Mouse (Mus musculus): ENCODE measurements around the gene Cacna1g. TPM values are rescaled to one million over a fixed set of nuclear protein-coding genes. Genes with fewer than 3 reads are reported as not detected.

Gene Cacna1g
- polyA plus RNA-seq, 1 experiment from 2014 or later = 15.1 TPM

DNA sequence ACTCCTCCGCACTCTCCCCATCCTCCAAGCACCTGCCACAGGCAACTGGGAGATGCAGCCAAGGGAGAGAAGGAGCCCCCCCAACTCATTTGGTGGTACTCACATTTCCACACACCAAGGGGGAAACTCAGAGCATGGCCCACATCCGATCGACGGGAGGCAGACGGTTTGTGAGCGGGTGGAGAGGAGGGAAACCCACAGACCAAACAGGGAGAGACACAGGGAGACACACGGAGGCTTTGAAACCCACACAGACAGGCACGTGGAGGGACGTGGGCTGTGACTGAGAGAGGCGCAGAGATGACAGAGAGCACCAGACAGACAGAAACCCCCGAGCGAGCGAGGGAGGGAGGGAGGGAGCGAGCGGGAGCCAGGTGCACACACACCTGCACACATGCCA, 49.6 kb downstream of the Cacna1g start:
- H3K27me3 ChIP-seq (replicated peaks; ENCODE audit: control insufficient read depth, insufficient read depth, low read length) = 0 out of 2 replicates have a peak, but pooled peaks cover 2% of the 10 kb centered on the region
- 51% methylated on average over 15 of the region's 15 CpGs for WGBS
- H3K9ac ChIP-seq (ENCODE audit: low read depth, low read length) = no peak overlapping the region
- H3K27ac ChIP-seq (ENCODE audit: low read depth, low read length) = peak overlapping the region; percentile 34; the same call in 1 of the 2 replicates
- no peaks in the 10 kb centered on the region for H3K9me3 ChIP-seq (ENCODE audit: control insufficient read depth, low read length)
- peaks cover 36% of the 10 kb centered on the region for H3K4me1 ChIP-seq (ENCODE audit: control insufficient read depth, insufficient read depth, low read depth, low read length)
- H3K36me3 ChIP-seq (ENCODE audit: control insufficient read depth, insufficient read depth, low read length) = peaks cover 2% of the 10 kb centered on the region; the same call in 1 of the 2 replicates
- no peak overlapping the region for H3K4me2 ChIP-seq (ENCODE audit: low read length)
- no peak for ATAC-seq
- H3K4me3 ChIP-seq (ENCODE audit: low read length) = no peak overlapping the region

DNA sequence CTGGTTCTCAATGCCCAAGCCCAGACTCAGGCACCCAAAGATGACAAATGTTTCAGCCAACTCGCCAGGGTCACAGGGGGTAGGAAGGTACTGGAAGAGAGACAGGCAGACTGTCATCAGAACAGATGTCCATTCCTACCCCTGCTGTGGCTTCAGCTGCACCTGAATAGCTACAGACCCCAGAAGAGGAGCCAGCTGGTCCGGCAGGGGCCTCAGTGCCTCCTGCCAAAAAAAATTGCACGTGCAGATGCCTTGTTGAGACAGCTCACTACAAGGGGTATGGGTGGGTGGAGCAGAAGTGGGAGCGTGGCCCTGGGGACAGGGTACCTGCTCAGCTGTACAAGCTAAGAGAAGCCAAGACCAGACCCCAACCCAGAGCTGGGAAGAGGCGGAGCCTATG, 50.1 kb downstream of the Cacna1g start:
- WGBS = 49% methylated on average over 5 of the region's 5 CpGs
- 0 out of 2 replicates have a peak, but pooled peaks have one; percentile 28 for ATAC-seq
- no peaks in the 10 kb centered on the region for H3K9me3 ChIP-seq (ENCODE audit: control insufficient read depth, low read length)

DNA sequence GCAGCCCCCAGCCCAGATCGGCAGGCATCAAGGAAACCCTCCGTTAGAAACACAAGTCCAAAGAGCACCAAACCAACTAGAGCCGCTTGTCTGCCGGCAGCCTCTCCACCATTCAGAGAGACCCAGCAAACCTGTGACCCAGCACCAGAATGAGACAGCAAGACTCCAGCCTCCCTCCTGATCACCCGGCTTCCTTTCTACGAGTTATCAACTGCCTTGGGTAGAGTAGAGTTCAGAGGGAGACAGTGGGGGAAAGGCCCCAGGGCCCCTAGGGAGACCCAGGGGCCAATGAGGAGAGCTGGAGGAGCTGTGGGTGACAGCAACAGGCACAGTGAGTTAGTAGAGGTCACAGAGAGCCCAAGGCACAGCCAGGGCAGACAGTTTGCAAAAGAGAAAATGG, 53.0 kb downstream of the Cacna1g start:
- peaks cover 8% of the 10 kb centered on the region for H3K36me3 ChIP-seq (ENCODE audit: control insufficient read depth, insufficient read depth, low read length)

More for the DNA sequence above, 50.1 kb downstream of the Cacna1g start:
- H3K27me3 ChIP-seq (replicated peaks; ENCODE audit: control insufficient read depth, insufficient read depth, low read length) = 0 out of 2 replicates have a peak, but pooled peaks cover 2% of the 10 kb centered on the region
- H3K27ac ChIP-seq (ENCODE audit: low read depth, low read length) = peak overlapping the region; percentile 34; the same call in 1 of the 2 replicates
- H3K4me1 ChIP-seq (ENCODE audit: control insufficient read depth, insufficient read depth, low read depth, low read length) = peaks cover 32% of the 10 kb centered on the region
- H3K4me2 ChIP-seq (ENCODE audit: low read length) = no peak overlapping the region
- no peak overlapping the region for H3K4me3 ChIP-seq (ENCODE audit: low read length)
- H3K9ac ChIP-seq (ENCODE audit: low read depth, low read length) = no peak overlapping the region
- H3K36me3 ChIP-seq (ENCODE audit: control insufficient read depth, insufficient read depth, low read length) = peaks cover 2% of the 10 kb centered on the region; the same call in 1 of the 2 replicates

DNA sequence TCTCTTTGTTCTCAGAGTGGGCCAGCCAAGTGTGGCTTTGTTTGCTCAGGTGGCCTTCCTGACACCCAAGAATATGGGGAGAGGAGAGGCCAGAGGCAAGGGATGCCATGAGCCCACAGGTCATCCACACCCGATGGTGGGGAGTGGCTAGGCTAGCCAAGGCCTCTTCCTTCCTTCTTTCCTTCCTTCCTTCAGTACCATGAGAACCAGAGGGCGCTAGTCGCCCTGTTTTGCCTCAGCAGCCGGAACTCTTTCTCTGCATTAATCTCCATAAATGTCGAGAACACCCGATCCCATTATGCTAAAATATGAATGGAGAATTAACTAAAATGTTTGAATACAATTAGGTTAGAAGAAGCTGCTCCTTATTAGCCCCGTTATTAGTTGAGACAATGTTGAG, 53.7 kb downstream of the Cacna1g start:
- Histone ChIP-seq H3K27ac (ENCODE audit: low read depth, low read length) (no peak overlapping the region), H3K4me1 (ENCODE audit: control insufficient read depth, insufficient read depth, low read depth, low read length) (peaks cover 18% of the 10 kb centered on the region)

More for the DNA sequence above, 53.0 kb downstream of the Cacna1g start:
- WGBS = 73% methylated on average over 6 of the region's 6 CpGs
- no peak overlapping the region for H3K27ac ChIP-seq (ENCODE audit: low read depth, low read length)
- 0 out of 2 replicates have a peak, but pooled peaks cover 2% of the 10 kb centered on the region for H3K27me3 ChIP-seq (replicated peaks; ENCODE audit: control insufficient read depth, insufficient read depth, low read length)
- no peaks in the 10 kb centered on the region for H3K9me3 ChIP-seq (ENCODE audit: control insufficient read depth, low read length)
- H3K4me1 ChIP-seq (ENCODE audit: control insufficient read depth, insufficient read depth, low read depth, low read length) = peaks cover 18% of the 10 kb centered on the region
- no peak overlapping the region for H3K4me2 ChIP-seq (ENCODE audit: low read length)
- H3K9ac ChIP-seq (ENCODE audit: low read depth, low read length) = no peak overlapping the region; the same call in 1 of the 2 replicates
- H3K4me3 ChIP-seq (ENCODE audit: low read length) = no peak overlapping the region
- no peak for ATAC-seq

DNA sequence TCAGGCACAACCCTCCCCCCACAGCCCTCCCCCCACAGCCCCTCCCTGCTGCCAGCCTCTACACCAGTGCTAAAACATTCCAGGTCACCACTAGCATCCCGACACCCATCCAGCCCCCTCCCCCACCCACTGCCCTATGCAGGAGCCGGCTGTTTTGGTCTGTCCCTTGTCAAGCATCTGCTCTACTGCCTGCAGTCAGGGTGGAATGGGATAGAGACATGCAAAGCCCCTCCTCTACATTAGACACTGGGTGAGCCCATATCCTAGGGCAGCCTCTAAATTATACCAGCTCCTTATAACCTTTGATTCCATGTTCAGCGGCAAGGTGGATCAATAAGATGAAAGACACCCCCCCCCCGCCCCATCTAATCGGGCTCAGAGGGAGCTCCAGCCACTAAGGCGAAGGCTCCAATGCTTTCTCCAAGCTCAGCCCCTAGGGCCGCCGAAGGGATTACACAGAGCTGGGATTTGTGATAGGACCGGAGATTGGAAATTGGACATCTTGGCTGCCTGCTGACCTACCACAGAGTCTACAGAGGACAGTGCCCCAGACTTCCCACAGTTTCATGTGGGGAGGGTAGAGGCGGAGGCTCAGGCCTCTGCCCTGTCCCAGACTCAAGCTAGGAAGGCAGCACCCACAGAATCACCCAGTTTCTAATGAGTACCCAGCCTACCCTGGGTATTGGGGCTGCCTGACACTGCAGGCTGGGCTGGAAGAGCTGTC, 54.8 kb downstream of the Cacna1g start:
- Histone ChIP-seq H3K27me3 (replicated peaks; ENCODE audit: control insufficient read depth, insufficient read depth, low read length) (0 out of 2 replicates have a peak, but pooled peaks cover 2% of the 10 kb centered on the region), H3K9ac (ENCODE audit: low read depth, low read length) (no peak overlapping the region), H3K4me3 (ENCODE audit: low read length) (no peak overlapping the region), H3K9me3 (ENCODE audit: control insufficient read depth, low read length) (no peaks in the 10 kb centered on the region), H3K4me2 (ENCODE audit: low read length) (no peak overlapping the region), H3K27ac (ENCODE audit: low read depth, low read length) (no peak overlapping the region), H3K36me3 (ENCODE audit: control insufficient read depth, insufficient read depth, low read length) (peaks cover 14% of the 10 kb centered on the region), H3K4me1 (ENCODE audit: control insufficient read depth, insufficient read depth, low read depth, low read length) (peaks cover 21% of the 10 kb centered on the region)
- WGBS = 63% methylated on average over 10 of the region's 10 CpGs
- no peak for ATAC-seq

More for the DNA sequence above, 53.7 kb downstream of the Cacna1g start:
- Histone ChIP-seq H3K4me3 (ENCODE audit: low read length) (no peak overlapping the region), H3K27me3 (replicated peaks; ENCODE audit: control insufficient read depth, insufficient read depth, low read length) (0 out of 2 replicates have a peak, but pooled peaks cover 2% of the 10 kb centered on the region), H3K36me3 (ENCODE audit: control insufficient read depth, insufficient read depth, low read length) (peaks cover 14% of the 10 kb centered on the region), H3K9me3 (ENCODE audit: control insufficient read depth, low read length) (no peaks in the 10 kb centered on the region), H3K9ac (ENCODE audit: low read depth, low read length) (no peak overlapping the region), H3K4me2 (ENCODE audit: low read length) (no peak overlapping the region)
- ATAC-seq = no peak
- WGBS = 29% methylated on average over 7 of the region's 7 CpGs

DNA sequence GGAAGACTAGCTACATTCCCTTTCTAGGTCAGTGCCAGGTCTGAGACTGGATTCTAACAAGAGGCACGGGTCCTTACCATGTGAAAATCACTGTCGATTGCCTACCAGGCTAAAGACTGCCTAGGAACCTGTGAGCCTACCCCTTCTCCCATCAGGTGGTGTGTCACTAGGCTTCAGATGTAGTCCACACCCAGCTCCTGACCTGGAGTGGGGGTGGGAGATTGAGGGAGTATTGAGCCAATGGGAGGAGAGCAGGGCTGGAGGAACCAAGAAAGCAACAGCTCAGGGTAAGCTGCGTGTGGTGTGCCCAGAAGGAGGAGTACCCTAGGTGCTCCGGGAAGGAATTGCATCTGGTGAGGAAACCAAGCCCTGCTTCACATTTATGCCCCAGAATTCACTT, 60.0 kb downstream of the Cacna1g start:
- WGBS = 32% methylated on average over 4 of the region's 4 CpGs
- ATAC-seq = 0 out of 2 replicates have a peak, but pooled peaks have one; percentile 12
- Histone ChIP-seq H3K27me3 (replicated peaks; ENCODE audit: control insufficient read depth, insufficient read depth, low read length) (no peaks in the 10 kb centered on the region), H3K27ac (ENCODE audit: low read depth, low read length) (peak overlapping the region; percentile 58; the same call in 1 of the 2 replicates), H3K4me3 (ENCODE audit: low read length) (no peak overlapping the region), H3K4me2 (ENCODE audit: low read length) (no peak overlapping the region), H3K4me1 (ENCODE audit: control insufficient read depth, insufficient read depth, low read depth, low read length) (peaks cover 21% of the 10 kb centered on the region), H3K9me3 (ENCODE audit: control insufficient read depth, low read length) (no peaks in the 10 kb centered on the region), H3K9ac (ENCODE audit: low read depth, low read length) (no peak overlapping the region), H3K36me3 (ENCODE audit: control insufficient read depth, insufficient read depth, low read length) (peaks cover 12% of the 10 kb centered on the region)

DNA sequence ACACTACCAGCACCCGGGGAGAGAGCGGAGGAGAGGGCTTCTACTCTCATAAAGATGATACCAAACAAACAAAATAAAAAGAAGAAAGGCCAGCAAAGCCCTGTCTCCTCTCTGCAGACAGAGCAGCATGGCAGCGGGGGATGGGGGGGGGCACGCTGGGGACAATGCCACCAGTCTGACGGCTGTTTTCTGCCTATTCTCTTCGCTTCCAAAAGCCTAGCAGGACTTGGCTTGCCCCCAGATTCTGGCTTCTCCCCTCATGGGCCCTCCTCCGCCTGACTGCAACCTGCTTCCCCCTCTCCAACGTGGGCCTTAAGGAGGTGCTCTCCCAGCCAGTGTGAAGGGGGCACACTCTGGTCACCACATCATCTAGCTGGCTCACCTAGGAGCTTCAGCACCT, 60.5 kb downstream of the Cacna1g start:
- Histone ChIP-seq H3K4me2 (ENCODE audit: low read length) (peak overlapping the region; percentile 37), H3K4me3 (ENCODE audit: low read length) (no peak overlapping the region), H3K27ac (ENCODE audit: low read depth, low read length) (peak overlapping the region; percentile 58; the same call in 1 of the 2 replicates), H3K36me3 (ENCODE audit: control insufficient read depth, insufficient read depth, low read length) (peaks cover 12% of the 10 kb centered on the region), H3K27me3 (replicated peaks; ENCODE audit: control insufficient read depth, insufficient read depth, low read length) (no peaks in the 10 kb centered on the region), H3K4me1 (ENCODE audit: control insufficient read depth, insufficient read depth, low read depth, low read length) (peaks cover 21% of the 10 kb centered on the region), H3K9ac (ENCODE audit: low read depth, low read length) (peak overlapping the region; percentile 28), H3K9me3 (ENCODE audit: control insufficient read depth, low read length) (no peaks in the 10 kb centered on the region)
- peak; percentile 38; the same call in 1 of the 2 replicates for ATAC-seq
- 13% methylated on average over 8 of the region's 8 CpGs for WGBS

DNA sequence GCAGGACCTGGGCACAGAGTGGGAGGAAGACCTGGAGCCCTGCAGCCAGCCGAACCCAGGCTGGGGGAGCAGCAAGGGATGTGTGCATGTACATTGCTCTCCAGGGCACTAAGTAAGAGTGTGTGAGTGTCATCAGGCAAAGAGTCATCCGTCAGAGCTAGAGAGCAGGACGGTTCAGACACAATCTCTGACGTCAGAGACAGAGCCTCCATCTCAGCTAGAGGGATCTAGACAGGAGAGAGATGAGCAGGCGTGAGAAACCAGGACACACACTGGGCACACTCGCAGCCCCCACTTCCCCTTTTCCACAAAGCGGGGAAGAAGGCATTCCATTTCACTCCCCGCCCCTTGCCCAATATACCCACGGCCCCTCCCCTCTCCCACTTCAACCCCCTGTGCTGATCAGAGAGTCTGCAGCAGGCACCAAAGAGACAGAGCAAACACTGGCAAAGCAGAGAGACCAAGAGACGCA, 61.0 kb downstream of the Cacna1g start:
- 10% methylated on average over 10 of the region's 10 CpGs for WGBS
- H3K9ac ChIP-seq (ENCODE audit: low read depth, low read length) = peak overlapping the region; percentile 19; the same call in 1 of the 2 replicates
- ATAC-seq = peak; percentile 41; the same call in 1 of the 2 replicates
- H3K36me3 ChIP-seq (ENCODE audit: control insufficient read depth, insufficient read depth, low read length) = peaks cover 12% of the 10 kb centered on the region
- H3K27ac ChIP-seq (ENCODE audit: low read depth, low read length) = peak overlapping the region; percentile 58; the same call in 1 of the 2 replicates
- no peaks in the 10 kb centered on the region for H3K9me3 ChIP-seq (ENCODE audit: control insufficient read depth, low read length)
- peak overlapping the region; percentile 37 for H3K4me2 ChIP-seq (ENCODE audit: low read length)
- H3K4me1 ChIP-seq (ENCODE audit: control insufficient read depth, insufficient read depth, low read depth, low read length) = peaks cover 21% of the 10 kb centered on the region
- H3K27me3 ChIP-seq (replicated peaks; ENCODE audit: control insufficient read depth, insufficient read depth, low read length) = no peaks in the 10 kb centered on the region
- no peak overlapping the region for H3K4me3 ChIP-seq (ENCODE audit: low read length)

DNA sequence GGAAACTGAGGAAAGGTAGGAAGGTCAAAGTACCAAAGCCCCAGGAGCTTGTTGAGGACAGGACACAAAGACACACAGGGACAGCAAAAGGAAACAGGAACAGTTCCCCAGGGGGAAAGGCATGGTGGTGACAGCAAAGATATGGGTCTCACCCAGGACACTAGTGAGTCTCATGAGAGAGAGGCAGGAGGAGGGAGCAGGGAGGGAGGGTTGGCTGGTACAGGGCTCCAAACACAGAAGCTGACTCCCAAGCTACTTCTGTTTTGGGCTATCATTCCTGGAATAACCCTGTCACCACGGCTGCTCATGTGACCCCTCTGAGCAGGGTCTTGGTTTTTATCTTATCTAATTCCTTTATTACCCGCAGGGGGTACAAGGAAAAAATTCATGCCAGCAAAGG, 61.4 kb downstream of the Cacna1g start:
- Histone ChIP-seq H3K27ac (ENCODE audit: low read depth, low read length) (peak overlapping the region; percentile 58; the same call in 1 of the 2 replicates), H3K4me3 (ENCODE audit: low read length) (no peak overlapping the region), H3K4me2 (ENCODE audit: low read length) (peak overlapping the region; percentile 37; the same call in 1 of the 2 replicates), H3K4me1 (ENCODE audit: control insufficient read depth, insufficient read depth, low read depth, low read length) (peaks cover 25% of the 10 kb centered on the region), H3K36me3 (ENCODE audit: control insufficient read depth, insufficient read depth, low read length) (peaks cover 12% of the 10 kb centered on the region), H3K27me3 (replicated peaks; ENCODE audit: control insufficient read depth, insufficient read depth, low read length) (no peaks in the 10 kb centered on the region), H3K9ac (ENCODE audit: low read depth, low read length) (0 out of 2 replicates have a peak overlapping the region, but pooled peaks have one; percentile 19), H3K9me3 (ENCODE audit: control insufficient read depth, low read length) (no peaks in the 10 kb centered on the region)
- WGBS = 56% methylated on average over 2 of the region's 2 CpGs
- ATAC-seq = no peak
